Mouse (Mus musculus) lung, postnatal 0 days (tissue): ENCODE measurements around the gene Dmrta2. TPM values are rescaled to one million over a fixed set of nuclear protein-coding genes. Genes with fewer than 3 reads are reported as not detected.

Source experiments
- ATAC-seq: fragments of 200-750 bp; cut with Nextera tagmentation; 2 replicates; pipeline ENCODE4 v1.8.0; 2017; ENCODE audit warnings: moderate library complexity
- DNase-seq: peaks from one replicate; pipeline ENCODE4 v3.0.0-alpha.2; 2016; ENCODE audit warnings: low spot score
- H3K27ac ChIP-seq: fragments of 300-500 bp; sonication (generic); 2 replicates; pipeline ENCODE4 v1.5.1; 2014; ENCODE audit warnings: antibody characterized with exemption, mild to moderate bottlenecking, low read length, mixed read lengths
- H3K27me3 ChIP-seq: fragments of 300-500 bp; sonication (generic); replicated peaks from 2 replicates; pipeline ENCODE4 v1.6.1; 2014; ENCODE audit warnings: low read length, mixed read lengths; ENCODE audit not compliant: insufficient read depth
- H3K36me3 ChIP-seq: fragments of 300-500 bp; sonication (generic); 2 replicates; pipeline ENCODE4 v1.6.1; 2014; ENCODE audit warnings: low read length, mixed read lengths; ENCODE audit not compliant: insufficient read depth
- H3K4me1 ChIP-seq: fragments of 300-500 bp; sonication (generic); 2 replicates; pipeline ENCODE4 v1.6.1; 2014; ENCODE audit warnings: antibody characterized with exemption, low read depth, low read length, mixed read lengths; ENCODE audit not compliant: insufficient read depth
- H3K4me2 ChIP-seq: fragments of 300-500 bp; sonication (generic); replicated peaks from 2 replicates; pipeline ENCODE4 v1.6.1; 2014; ENCODE audit warnings: low read depth, mild to moderate bottlenecking, low read length, moderate library complexity, mixed read lengths
- H3K4me3 ChIP-seq: fragments of 300-500 bp; sonication (generic); 2 replicates; pipeline ENCODE4 v1.5.1; 2014; ENCODE audit warnings: low read depth, low read length
- H3K9ac ChIP-seq: fragments of 300-500 bp; sonication (generic); replicated peaks from 2 replicates; pipeline ENCODE4 v1.6.1; 2014; ENCODE audit warnings: low read depth, mild to moderate bottlenecking
- H3K9me3 ChIP-seq: fragments of 300-500 bp; sonication (generic); 2 replicates; pipeline ENCODE4 v1.6.1; 2016; ENCODE audit warnings: low read length, mixed read lengths
- CTCF ChIP-seq: IDR thresholded peaks from 2 replicates; pipeline ENCODE4 v1.5.1; 2016; ENCODE audit warnings: antibody characterized with exemption, mild to moderate bottlenecking
- EP300 ChIP-seq: IDR thresholded peaks from 2 replicates; pipeline ENCODE4 v1.6.1; 2016; ENCODE audit warnings: antibody characterized with exemption, mild to moderate bottlenecking, control low read depth
- WGBS: fragments of 180-500 bp; shearing (Covaris S2); extraction: QIAGEN DNeasy Blood & Tissue Kit; methylation state at CpG from one replicate; pipeline ENCODE4 v1.1.7; 2014; 5-methylcytosine and 5-hydroxymethylcytosine counted together
- polyA plus RNA-seq: library from polyadenylated mRNA; unstranded; fragments of >200 nt; fragmentation: Nextera tagmentation; extraction: Ambion mirVana; gene quantifications from 2 replicates; pipeline ENCODE4 v1.2.1, GENCODE M21; 2015

The Dmrta2 gene
- polyA plus RNA-seq, 1 experiment from 2014 or later = not detected

DNA sequence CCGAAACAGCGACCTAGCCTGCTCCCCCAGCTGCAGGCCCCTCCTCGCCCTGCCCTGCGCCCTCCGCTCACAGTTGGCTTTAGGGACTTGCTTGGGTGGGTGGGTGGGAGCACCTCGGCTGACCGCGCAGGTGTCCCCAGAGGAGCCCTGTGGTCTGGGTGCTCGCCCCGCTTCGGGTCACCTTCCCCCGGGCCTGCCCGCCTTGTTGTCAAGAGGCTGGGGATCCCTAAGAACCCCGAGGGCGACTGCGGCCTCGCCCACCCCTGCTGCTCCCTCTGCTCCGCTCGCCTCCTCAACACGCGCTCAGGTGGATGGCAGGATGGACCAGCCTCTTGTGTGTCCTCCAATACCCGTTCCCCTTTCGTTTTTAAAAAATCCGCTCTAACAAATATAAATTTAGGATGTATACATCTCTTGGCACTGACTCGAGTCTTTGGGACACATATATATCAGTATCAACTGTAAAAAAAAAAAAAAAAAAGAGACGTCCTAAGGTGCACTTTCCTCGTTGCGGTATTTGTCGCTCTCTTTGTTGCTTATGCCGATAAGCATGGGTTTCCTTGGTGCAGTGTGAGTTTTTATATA is 4.9 kb downstream of the Dmrta2 start:
- Histone ChIP-seq H3K27me3 (peaks cover 84% of the 10 kb centered on the region), H3K9me3 (no peaks in the 10 kb centered on the region), H3K4me3 (peak overlapping the region; percentile 37; the same call in 1 of the 2 replicates), H3K9ac (no peak overlapping the region), H3K4me1 (peaks cover 6% of the 10 kb centered on the region), H3K36me3 (no peaks in the 10 kb centered on the region), H3K4me2 (peak overlapping the region; percentile 61), H3K27ac (no peak overlapping the region)
- DNase-seq (no peak), ATAC-seq (no peak)
- 5% methylated on average over 29 of the region's 30 CpGs for whole genome bisulfite sequencing
- TF ChIP-seq CTCF (no peak), EP300 (no peak)

GRCm38 (mm10) chr4:109983281-109984001 is 5.6 kb downstream of the Dmrta2 start:
- peaks cover 78% of the 10 kb centered on the region for H3K27me3 ChIP-seq
- no peak for TF ChIP-seq CTCF
- TF ChIP-seq EP300 = no peak
- no peak overlapping the region for H3K27ac ChIP-seq
- ATAC-seq (0 out of 2 replicates have a peak, but pooled peaks have one; percentile 23), DNase-seq (no peak)
- no peak overlapping the region for H3K9ac ChIP-seq
- H3K4me2 ChIP-seq = peak overlapping the region; percentile 40
- WGBS = 4% methylated on average over 49 of the region's 49 CpGs
- no peaks in the 10 kb centered on the region; the same call in 1 of the 2 replicates for H3K4me1 ChIP-seq
- no peaks in the 10 kb centered on the region for H3K9me3 ChIP-seq
- peak overlapping the region; percentile 29; the same call in 1 of the 2 replicates for H3K4me3 ChIP-seq
- H3K36me3 ChIP-seq = no peaks in the 10 kb centered on the region

GRCm38 (mm10) chr4:109984011-109984411 is 6.2 kb downstream of the Dmrta2 start:
- DNase-seq (no peak), ATAC-seq (no peak)
- TF ChIP-seq CTCF = no peak
- TF ChIP-seq EP300 = no peak
- 1% methylated on average over 22 of the region's 24 CpGs for WGBS
- H3K36me3 ChIP-seq = no peaks in the 10 kb centered on the region
- peaks cover 79% of the 10 kb centered on the region for H3K27me3 ChIP-seq
- H3K4me1 ChIP-seq = no peaks in the 10 kb centered on the region; the same call in 1 of the 2 replicates
- no peak overlapping the region for H3K27ac ChIP-seq
- peak overlapping the region; percentile 40 for H3K4me2 ChIP-seq
- no peaks in the 10 kb centered on the region for H3K9me3 ChIP-seq
- H3K4me3 ChIP-seq = peak overlapping the region; percentile 29; the same call in 1 of the 2 replicates
- no peak overlapping the region for H3K9ac ChIP-seq

DNA sequence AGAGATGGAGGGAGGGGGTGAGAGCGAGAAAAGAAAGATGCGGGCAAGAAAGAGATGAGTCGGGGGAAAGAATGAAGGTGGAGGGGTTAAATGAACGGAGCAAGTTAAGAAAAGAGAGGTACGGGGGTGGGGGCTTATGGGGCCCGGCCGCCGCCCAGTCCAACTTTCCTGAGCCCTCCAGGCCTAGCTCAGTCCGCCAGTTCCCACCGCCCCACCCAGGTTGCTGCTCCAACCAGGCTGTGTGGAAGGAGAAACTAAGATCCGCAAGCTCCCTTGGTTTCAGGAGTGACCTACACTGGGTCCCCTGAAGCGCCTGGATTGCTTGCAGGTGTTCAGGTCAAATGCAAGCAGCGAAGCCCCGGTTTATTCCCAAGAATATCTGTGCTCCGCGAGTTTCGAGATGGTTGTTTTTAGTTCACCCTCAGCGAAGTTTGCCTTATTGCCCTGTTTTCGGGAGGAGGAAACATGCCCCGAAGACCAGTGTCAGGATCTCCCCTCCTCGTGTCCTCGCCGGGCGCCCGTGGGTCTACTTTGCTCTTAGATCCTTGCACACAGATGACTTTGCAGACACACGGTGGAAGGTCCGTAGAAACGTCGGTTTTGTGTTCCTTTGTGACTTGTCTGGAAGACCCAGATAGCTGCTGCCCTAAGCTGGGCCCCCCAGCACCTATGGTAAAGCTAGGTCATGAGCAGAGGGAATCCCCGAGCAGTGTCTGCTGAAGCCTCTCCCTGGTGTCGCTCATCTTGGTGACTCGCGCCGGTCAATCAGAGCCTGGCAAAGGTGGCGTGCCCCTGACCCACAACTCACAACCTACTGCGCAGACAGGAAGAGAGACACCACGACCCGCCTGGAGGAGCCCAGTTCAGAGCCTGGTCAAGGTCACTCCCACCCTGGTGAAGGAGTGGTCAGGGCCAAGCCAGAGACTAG is 6.9 kb downstream of the Dmrta2 start:
- ATAC-seq (no peak), DNase-seq (no peak)
- Histone ChIP-seq H3K27me3 (peaks cover 77% of the 10 kb centered on the region), H3K9me3 (no peaks in the 10 kb centered on the region), H3K4me3 (peak overlapping the region; percentile 17; the same call in 1 of the 2 replicates), H3K36me3 (no peaks in the 10 kb centered on the region), H3K9ac (no peak overlapping the region), H3K4me2 (no peak overlapping the region), H3K27ac (no peak overlapping the region), H3K4me1 (no peaks in the 10 kb centered on the region; the same call in 1 of the 2 replicates)
- no peak for TF ChIP-seq EP300
- TF ChIP-seq CTCF = no peak
- 4% methylated on average over 38 of the region's 38 CpGs for WGBS

DNA sequence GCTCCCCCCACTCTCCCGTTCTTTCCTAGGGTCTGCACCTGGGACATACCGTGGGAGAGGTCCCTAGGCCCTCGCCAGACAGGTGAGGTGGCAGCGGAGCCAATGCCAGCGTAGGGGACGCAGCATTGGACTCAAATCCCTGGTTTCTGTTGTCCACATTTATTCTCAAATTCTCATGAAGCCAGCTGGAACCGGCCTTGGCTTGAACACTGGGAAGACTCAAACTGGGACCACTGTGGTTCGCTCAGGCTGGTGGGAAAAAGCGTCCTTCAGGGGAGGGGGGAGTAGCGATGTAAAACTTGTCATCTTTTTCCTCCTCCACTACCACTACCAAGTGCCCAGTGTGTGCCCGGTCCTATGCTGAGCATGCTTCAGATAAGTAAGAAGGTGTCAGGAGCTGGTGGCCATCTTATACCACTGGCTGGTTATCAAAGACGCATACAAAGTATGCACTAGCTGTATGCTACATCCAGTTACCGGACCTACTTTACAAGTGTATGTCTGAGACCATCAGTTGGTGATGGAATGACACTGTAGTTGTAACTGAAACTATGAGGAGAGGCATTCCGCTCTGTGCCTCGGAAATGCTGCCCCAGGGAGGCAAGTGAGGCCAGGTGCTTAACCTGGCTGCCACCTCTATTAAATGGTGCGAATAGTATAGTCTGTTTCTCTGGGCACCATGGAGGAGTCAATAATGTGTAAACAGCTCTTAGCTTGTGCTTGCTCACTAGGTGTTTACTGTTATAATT is 7.7 kb downstream of the Dmrta2 start:
- WGBS = 3% methylated on average over 16 of the region's 16 CpGs

More for the DNA sequence above, 7.7 kb downstream of the Dmrta2 start:
- H3K4me2 ChIP-seq = no peak overlapping the region
- H3K36me3 ChIP-seq = no peaks in the 10 kb centered on the region
- no peak overlapping the region for H3K27ac ChIP-seq
- no peak overlapping the region for H3K4me3 ChIP-seq
- TF ChIP-seq CTCF (no peak), EP300 (no peak)
- peaks cover 71% of the 10 kb centered on the region for H3K27me3 ChIP-seq
- ATAC-seq (no peak), DNase-seq (no peak)
- H3K4me1 ChIP-seq = no peaks in the 10 kb centered on the region; the same call in 1 of the 2 replicates
- no peak overlapping the region for H3K9ac ChIP-seq
- H3K9me3 ChIP-seq = no peaks in the 10 kb centered on the region
